Mouse (Mus musculus): ENCODE data around the gene Zdhhc5.

- TF ChIP-seq POLR2A (IDR thresholded peaks at IDR 0.05; ENCODE audit: insufficient read depth, low read depth, low read length) (no peak), CTCF (IDR thresholded peaks at IDR 0.05; ENCODE audit: insufficient read depth, low read depth, low read length) (no peak)
Measured at GRCm38 (mm10) chr2:84715562-84716361, 782 bp upstream of the Zdhhc5 start.
